Mouse (Mus musculus) cerebellum, postnatal 10 days (tissue): ENCODE data around the gene Tmem143.
"Not testable (repeated sequence)": the region's sequence is repeated elsewhere in the genome, so short reads cannot be mapped to it uniquely, and the experiment has no call there.

Experiments
- DNase-seq, 2 experiments: peaks; one replicate each; pipeline ENCODE4 v3.0.0; 2021; ENCODE audit warnings: mixed read lengths in 2 of 2

The Tmem143 gene

GRCm38 (mm10) chr7:45896517-45897257 lies at the start of gene Tmem143, which contains the start of gene Syngr4:
TSS of gene Tmem143 (plus strand) at chr7:45896941.
TSS of gene Syngr4 (minus strand) at chr7:45896714.
- peak; percentile 98 to 99 for DNase-seq

DNA sequence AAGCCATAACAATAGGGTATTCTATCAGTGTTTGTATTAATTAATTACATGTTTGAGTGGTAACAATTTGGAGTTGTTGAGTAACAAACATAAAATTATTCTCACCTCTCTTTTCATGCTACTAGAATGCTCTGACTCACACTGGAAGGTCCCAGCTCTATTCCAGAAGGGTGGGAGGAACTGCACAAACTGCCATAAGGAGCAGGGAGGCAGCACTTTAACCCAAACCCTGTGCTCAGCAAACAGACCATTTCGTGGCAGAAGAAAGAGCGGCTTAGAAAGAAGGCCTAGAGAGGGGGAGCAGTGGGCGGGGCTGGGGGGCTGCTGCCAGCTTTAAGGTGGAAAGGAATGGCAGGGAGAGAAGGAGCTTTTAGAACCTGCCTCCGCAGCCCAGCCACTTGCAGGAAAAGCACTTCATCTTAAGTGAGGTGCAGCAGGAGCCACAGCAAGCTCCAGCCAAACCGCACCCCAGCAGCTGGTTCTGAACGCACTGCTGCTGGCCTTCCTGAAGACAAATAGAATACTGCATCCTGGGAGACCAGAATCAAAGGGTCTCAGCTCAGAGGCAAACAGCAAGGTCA lies 48.2 kb upstream of the Tmem143 start:
- DNase-seq = no peak

DNA sequence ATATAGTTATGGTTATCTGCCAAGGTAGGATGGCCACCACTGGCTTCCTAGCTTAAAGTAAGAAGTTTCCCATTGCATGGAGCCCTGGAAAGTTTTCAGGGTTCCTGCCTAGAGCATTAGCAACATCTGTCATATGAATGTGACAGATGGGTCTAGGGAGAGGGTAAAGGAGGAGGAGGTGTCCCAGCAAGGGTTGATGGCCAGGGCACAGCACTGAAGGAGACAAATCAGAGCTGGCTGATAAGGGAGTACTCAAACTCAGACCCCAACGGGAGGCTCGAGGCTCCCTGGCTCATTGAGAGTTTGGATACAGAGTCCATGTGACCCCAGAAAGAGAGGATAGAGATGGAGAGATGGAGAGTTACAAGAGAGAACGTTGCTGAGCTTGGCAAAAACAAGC lies 46.1 kb upstream of the Tmem143 start:
- no peak for DNase-seq

DNA sequence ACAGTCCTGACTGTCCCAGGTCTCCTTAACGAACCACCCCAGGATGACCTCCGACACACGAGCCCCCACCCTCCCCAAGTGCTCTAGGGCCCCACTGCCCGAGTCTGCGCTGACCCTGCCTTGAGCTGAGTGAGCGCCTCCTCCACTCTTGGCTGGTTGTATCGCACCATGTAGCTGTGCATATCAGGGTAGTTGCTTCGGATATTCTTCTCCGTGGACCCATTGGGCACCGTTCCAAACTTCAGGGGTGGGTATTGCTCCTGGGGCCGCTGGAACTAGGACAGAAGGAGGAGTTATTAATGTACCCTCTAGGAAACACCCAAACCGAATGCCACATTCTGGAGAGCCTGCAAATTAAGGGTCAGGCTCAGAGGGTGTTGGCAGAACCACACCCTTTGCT lies 43.7 kb upstream of the Tmem143 start:
- no peak for DNase-seq

DNA sequence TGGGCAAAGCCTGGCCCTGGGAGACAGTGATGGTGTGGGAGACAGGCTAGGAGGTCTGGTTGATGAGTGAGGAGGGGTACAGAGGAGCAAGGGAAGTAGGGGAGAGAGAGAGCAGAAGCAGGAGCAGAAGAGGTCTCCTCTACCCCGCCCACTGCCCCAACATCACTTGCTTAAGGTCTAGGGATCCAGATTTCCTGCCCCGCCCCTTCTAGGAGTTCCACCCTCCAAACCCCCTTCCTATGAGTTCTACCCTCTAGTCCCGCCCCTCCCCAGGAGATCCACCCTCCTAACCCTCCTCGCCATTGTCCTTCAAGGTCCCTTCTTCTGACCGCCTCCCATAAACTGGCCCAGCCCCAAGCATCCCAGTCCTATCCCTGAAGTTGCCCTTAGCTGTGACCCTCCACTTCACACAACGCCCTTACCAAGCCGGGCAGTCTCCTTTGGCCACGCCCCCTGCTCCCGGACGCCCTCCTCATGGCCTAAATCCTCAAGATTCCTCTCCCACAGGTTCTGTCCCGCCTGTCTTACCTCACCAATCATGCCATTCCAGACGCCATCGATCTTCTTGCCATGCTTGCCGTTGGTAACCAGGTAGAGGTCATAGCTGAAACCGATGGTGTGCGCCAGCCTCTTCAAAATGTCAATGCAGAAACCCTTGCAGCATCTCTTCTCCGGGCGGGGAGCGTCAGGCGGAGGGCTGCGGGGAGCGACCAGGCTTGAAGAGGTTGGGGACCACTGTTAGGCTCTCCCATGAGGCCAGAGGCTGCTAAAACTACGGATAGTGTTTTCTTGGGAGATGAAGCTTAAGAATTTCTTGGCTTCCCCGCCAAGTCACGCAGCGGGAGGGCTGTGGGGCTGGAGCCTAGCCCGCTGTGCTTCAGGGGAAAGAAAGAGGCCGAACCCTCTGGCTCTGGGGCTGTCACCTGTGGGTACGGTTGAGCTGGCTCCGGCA lies 39.5 kb upstream of the Tmem143 start:
- peak; percentile 69 for DNase-seq

DNA sequence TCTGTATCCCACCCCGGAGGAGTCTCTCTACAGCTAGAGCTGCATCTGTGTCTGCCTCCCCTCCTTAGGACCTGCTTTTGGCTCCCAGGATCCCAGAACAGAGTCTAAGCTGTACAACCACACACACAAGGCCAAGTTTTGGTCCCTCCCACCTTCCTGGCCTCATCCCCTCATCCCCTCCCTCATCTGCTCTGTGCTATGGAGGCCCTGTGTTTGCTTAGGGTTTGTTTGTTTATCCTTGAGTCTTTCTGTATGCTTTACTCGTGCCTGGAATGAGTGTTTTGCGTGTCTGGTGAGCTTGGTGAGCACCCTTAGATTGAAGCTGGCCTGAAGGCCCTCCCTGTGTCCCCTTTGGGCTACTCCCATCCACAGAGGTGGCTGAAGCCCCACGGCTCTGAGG lies 37.7 kb upstream of the Tmem143 start:
- no peak for DNase-seq

GRCm38 (mm10) chr7:45862804-45863203 lies 33.9 kb upstream of the Tmem143 start:
- no peak for DNase-seq

GRCm38 (mm10) chr7:45864435-45864834 lies 32.3 kb upstream of the Tmem143 start:
- no peak for DNase-seq

DNA sequence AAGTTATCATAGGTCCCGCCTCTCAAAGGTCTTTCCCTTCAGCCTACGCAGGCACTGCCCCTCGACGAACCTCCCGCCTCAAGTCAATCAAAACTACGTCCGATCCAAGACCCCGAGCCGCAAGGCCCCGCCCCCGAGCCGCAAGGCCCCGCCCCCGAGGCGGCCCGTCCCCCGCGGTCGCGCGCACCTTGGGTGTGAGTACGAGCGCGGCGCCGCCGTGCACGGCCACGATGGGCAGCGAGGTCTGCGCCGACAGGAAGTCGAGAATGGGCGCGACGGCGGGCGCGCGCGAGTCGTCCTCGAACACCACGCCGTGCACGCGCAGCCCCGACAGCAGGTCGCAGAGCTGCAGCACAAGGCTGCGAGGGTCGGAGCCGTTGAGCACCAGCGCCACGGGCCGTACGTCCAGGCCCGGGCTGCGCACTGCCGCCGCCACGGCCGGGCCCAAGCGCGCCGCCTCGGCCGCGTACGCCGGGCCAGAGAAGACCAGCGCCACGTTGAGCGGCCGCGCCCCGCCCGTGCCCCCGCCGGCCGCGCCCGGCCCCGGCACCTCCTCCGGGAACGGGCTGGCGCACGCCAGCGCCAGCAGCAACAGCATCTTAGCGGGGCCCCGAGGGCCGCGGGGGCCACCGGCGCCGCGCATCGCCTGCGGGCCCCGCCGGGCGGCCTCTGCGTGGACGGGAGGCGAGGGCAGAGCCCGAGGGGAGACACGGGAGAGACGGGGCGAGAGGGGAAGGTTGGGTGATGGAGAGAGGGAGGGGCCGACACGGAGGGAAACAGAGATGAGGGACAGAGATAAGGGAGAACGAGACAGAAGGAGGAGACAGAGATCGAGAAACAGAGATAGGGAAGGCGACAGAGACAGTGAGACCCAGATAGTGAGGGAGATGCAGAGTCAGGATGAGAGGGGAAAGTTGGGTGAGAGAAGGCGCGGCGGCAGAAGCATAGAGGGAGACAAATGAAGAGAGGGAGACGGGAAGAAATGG lies 30.5 kb upstream of the Tmem143 start:
- DNase-seq = peak; percentile 94 to 96

DNA sequence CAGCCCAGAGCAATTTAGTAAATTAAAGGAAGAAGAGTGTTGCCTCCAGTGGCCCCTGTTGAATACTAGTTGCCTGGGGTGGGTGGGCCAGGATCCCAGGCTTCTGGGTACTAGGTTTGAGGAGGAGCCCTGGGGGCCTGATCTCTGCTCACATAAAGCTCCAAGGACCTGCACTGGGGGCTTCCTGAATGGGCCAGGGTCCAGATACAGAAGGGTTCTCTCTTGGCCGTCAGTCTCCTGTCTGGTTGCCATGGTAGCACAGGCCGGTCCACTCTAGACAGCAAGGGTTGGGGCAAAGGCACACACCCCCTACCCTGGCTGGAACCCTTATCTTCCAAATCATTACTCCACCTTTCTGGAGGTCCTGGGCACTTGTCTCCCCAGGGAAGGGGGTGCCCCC lies 28.9 kb upstream of the Tmem143 start:
- peak; percentile 61 to 63 for DNase-seq

- peak; percentile 61 for DNase-seq
Measured at GRCm38 (mm10) chr7:45869107-45869670, 27.6 kb upstream of the Tmem143 start.

GRCm38 (mm10) chr7:45869787-45870186 lies 27.0 kb upstream of the Tmem143 start:
- peak; percentile 52 to 53 for DNase-seq

DNA sequence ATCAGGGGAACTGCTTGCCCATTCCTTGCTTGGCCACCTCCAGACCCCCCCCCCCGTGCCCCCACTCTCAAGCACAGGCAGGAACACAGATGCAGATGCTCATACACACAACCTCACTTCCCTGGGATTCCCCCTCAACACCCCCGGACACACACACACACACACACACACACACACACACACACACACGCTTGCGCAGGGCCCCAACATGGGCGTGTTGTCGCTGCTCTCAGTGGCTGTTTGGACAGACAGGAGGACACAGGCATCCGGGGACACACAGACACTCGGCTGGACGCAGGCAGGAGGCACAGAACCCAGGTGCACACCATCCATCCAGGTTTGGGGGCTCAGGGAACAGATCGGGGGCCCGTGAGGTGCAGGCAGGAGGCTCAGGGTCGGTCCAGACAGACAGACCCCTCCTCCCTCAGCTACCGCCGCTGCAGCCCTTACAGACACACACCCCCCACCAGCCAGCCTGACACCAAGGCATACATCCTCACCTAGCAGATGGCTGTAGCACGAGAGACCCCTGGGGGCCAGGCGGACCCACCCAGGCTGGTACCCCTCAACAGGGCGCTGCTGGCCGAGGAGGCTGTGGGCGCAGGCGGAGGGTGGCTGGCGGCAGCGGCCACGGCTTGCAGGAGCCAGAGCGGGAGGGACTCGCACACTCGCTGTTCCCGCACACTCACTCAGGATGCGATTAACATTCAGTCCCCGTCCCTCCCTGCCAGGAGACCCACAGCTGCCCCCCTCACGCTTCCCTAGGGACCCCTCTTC lies 26.3 kb upstream of the Tmem143 start:
- DNase-seq = peak; percentile 57 to 64

GRCm38 (mm10) chr7:45872624-45873023 lies 24.1 kb upstream of the Tmem143 start, which contains the start of gene Kdelr1:
TSS of gene Kdelr1 (plus strand) at chr7:45872772.
- DNase-seq = peak; percentile 96 to 97

DNA sequence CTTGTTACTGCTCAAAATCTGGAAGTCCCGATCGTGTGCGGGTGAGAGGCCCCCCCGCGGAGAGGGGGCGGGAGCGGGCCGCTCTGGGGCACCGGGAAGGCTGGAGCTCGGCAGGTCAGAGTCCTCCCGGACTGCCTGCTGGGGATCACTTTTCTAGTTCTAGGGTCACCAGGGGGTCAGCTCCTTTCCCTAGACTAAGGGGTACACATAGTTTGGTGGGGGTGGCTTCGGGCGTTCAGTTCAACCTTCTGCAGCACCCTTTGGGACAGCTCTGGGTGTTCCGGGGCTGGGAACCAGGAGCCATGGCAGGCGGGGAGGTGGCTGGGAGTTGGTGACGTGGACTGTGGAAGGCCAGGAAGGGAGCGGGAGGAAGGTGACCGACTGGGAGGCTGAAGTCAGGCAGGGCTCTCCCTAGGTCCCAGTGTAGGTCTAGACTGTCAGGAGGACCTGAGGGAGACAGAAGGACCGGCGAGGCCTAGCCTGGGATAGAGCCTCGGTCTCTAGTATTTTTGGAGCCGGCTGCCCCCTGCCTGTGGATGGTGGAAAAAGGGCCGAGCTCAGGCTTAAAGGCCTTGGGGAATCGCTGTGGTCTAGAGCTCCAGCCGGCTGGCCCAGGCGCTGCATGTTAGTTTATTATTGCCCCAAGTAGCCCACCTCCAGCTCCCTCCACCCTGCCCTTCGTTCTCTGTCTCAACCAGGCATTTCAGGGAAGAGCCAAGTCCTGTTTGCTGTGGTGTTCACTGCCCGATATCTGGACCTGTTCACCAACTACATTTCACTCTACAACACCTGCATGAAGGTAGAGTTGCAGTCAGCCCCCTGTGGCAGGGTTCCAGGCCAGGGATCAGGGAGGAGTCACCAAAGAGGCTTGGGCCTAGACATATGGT lies 23.4 kb upstream of the Tmem143 start:
- DNase-seq = peak; percentile 72 to 79

GRCm38 (mm10) chr7:45876895-45877294 lies 19.8 kb upstream of the Tmem143 start:
- no peak for DNase-seq

DNA sequence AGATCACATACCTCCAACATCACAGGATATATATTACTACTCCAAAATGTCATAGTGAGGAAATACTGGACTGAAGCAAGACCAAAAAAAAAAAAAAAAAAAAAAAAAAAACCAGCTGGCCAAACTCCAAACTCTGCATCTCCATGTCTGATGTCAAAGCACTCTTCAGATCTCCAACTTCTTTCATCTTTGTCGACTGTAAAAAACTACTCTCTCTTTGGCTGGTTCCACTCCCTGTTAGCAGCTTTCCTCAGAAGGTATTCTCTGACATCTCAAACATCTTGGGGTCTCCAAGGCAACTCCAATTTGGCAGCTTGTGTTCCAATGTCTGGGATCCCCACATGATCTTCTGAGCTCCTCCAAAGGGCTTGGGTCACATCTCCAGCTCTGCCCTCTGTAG lies 18.5 kb upstream of the Tmem143 start, which contains the start of gene Grin2d:
Gene Grin2d, minus strand, starts transcription at position 101 of the 400 bp plus-strand sequence.
- DNase-seq = not testable (repeated sequence)

DNA sequence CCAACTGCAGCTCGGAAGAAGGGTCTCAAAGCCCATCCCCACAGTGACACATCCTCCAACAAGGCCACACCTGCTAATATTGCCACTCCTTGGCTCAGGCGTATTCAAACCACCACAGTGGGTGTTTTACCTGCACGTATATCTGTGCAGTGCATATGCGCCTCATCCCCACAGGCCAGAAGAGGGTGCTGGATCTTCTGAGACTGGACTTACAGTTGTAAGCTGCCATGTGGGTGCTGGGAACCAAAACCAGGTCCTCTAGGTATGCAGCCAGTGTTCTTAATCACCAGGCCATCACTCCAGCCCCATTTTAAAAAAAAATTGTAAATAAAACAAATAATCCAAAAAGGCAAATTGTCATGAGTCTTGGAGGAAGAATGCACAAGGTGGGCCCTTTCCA lies 16.2 kb upstream of the Tmem143 start:
- no peak for DNase-seq

GRCm38 (mm10) chr7:45881011-45881410 lies 15.7 kb upstream of the Tmem143 start:
- DNase-seq = no peak

DNA sequence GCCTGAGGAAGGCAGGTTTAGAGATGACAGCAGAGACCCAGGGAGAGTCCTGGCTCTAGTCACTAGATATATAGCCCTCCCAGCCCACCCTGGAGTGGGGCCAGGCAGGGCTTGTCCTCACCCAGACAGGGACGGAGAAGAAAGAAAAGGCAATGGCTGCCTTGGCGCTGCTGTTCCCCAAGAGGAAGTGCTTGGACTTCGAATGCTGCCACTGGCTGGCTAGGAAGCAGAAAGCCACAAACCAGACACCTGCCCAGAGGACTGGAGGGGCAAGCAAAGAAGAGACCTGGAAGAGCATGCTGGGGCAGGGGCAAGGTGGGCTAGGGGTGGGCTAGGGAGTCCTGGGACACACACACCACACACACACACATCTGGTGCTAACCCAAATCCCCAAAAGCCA lies 9.5 kb upstream of the Tmem143 start:
- peak; percentile 39 to 42 for DNase-seq
